Mouse (Mus musculus): ENCODE data around the gene Cpeb3.

DNA sequence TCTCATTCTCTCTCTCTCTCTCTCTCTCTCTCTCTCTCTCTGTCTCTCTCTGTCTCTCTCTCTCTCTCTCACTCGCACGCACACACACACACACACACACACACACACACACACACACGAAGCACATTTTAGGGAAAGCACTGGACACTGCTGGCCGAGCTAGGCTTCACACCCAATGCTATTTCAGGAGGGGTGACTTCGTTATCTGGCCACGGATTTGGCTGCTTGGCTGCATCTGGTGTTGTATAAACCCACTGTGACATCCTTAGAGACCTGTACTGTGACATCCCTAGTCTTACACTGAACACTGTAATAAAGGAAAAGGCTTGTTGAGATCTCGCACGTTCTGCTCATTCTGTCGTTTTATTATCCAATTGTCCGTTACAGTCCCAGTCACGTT lies 187.4 kb downstream of the Cpeb3 start:
- TF ChIP-seq MAX (IDR thresholded peaks at IDR 0.05), result no peak
- TF ChIP-seq USF1 (IDR thresholded peaks at IDR 0.05; ENCODE audit: low read depth), result no peak
- no peak for TF ChIP-seq CTCF (IDR thresholded peaks at IDR 0.05; ENCODE audit: control insufficient read depth, insufficient read depth, insufficient read length)
- TF ChIP-seq MYOD1 (IDR thresholded peaks at IDR 0.05; ENCODE audit: control insufficient read depth, insufficient read length, low read depth), result no peak
- TF ChIP-seq CEBPB (IDR thresholded peaks at IDR 0.05; ENCODE audit: low read depth), result no peak
- no peak for TF ChIP-seq MYOG (IDR thresholded peaks at IDR 0.05; ENCODE audit: control insufficient read depth, extremely low read depth, insufficient read length)
- TF ChIP-seq FOSL1 (IDR thresholded peaks at IDR 0.05; ENCODE audit: insufficient read depth, low read length, poor library complexity, severe bottlenecking), result no peak
